ENCODE assay signal across 12 mouse cellular contexts in genomic region chr4:141478225-141478624, GRCm38 (mm10). TPM values are rescaled to one million over a fixed set of nuclear protein-coding genes. Genes with fewer than 3 reads are reported as not detected.
A peak's percentile ranks its signal among the peaks of the same experiment; 100 is the strongest.
DNase-seq lines count a peak whose midpoint lies in the region; ATAC-seq and TF ChIP-seq lines count a peak whose summit lies in the region.
"Had no signal": no experiment of that assay in that cellular context is flagged by ENCODE, and none has a peak within 500 bp of the region (broad histone marks: within the 10 kb centered on the region; RNA-seq: fewer than 3 reads in every experiment).

No protein-coding gene starts in this region.

- ATAC-seq in intestine, embryonic 15.5 days, result 0 out of 2 replicates have a peak, but pooled peaks have one; percentile 43

- no peaks in the 10 kb centered on the region for H3K9me3 ChIP-seq in intestine, embryonic 15.5 days

- WGBS in intestine, embryonic 15.5 days, result 83% methylated on average over 23 of the region's 23 CpGs

- no peak for TF ChIP-seq CTCF in layer of hippocampus, adult 2 months (conservative IDR thresholded peaks at IDR 0.05)

- peaks cover 80% of the 10 kb centered on the region for H3K36me3 ChIP-seq in intestine, embryonic 15.5 days

- no peak for DNase-seq in layer of hippocampus, adult 2 months (ENCODE audit: low spot score in 2 of 2)
- DNase-seq in layer of hippocampus, postnatal 25 days (ENCODE audit: extremely low spot score in 1 of 2, low spot score in 1 of 2), result no peak
- DNase-seq in adrenal gland, adult 2 months, result peak; percentile 77
- DNase-seq in cerebellum, adult 11-12 months, result peak; percentile 72
- no peak for DNase-seq in kidney, adult 11 months
- no peak for DNase-seq in urinary bladder, postnatal 25 days (ENCODE audit: low spot score)
- no peak for DNase-seq in thymus, adult 18-20 months

- H3K4me2 ChIP-seq in intestine, embryonic 15.5 days (replicated peaks), result no peak overlapping the region
- H3K4me2 ChIP-seq: liver, embryonic 11.5 days had no signal

- no peak overlapping the region for H3K4me3 ChIP-seq in layer of hippocampus, adult 2 months
- H3K4me3 ChIP-seq in intestine, embryonic 15.5 days (replicated peaks), result no peak overlapping the region

- no peaks in the 10 kb centered on the region for H3K4me1 ChIP-seq in intestine, embryonic 15.5 days (replicated peaks)

- no peak overlapping the region for H3K9ac ChIP-seq in intestine, embryonic 15.5 days

- H3K27me3 ChIP-seq in intestine, embryonic 15.5 days (replicated peaks), result no peaks in the 10 kb centered on the region

- peak overlapping the region; percentile 92 for H3K27ac ChIP-seq in layer of hippocampus, adult 2 months
- H3K27ac ChIP-seq in intestine, embryonic 15.5 days, result peak overlapping the region; percentile 82

RNA-seq across cellular contexts. Expression of gene Zbtb17, which starts 33.8 kb away (rescaled TPM):
- total RNA-seq in layer of hippocampus, adult 2 months (2021), result 10 to 100 TPM; 33.8 to 34.6 TPM
- total RNA-seq in layer of hippocampus, postnatal 25 days (2021), result 10 to 100 TPM; 32.2 to 33.6 TPM
- total RNA-seq in adrenal gland, adult 2 months (2021), result 10 to 100 TPM; 15.8 to 18.7 TPM
- polyA plus RNA-seq in adrenal gland, adult 2 months (2012; rRNA removed), result 26.5 and 34.4 TPM in 2 replicates
- polyA plus RNA-seq in intestine, embryonic 15.5 days (2015; fragmentation: Nextera tagmentation; extraction: Ambion mirVana), result 25.6 and 27.2 TPM in 2 replicates

RNA-seq across cellular contexts. Expression of gene Srarp, which starts 42.3 kb away (rescaled TPM):
- 1 to 10 TPM; 4.1 to 5.3 TPM for total RNA-seq in layer of hippocampus, adult 2 months (2021)
- 1 to 10 TPM; 3.5 to 4.7 TPM for total RNA-seq in layer of hippocampus, postnatal 25 days (2021)
- under 1 TPM; 0.32 to 0.55 TPM for total RNA-seq in adrenal gland, adult 2 months (2021)
- 0.22 TPM in 1 of 2 replicates, not detected in the other for polyA plus RNA-seq in adrenal gland, adult 2 months (2012; rRNA removed)
- polyA plus RNA-seq in intestine, embryonic 15.5 days (2015; fragmentation: Nextera tagmentation; extraction: Ambion mirVana), result not detected in 2 replicates
- total RNA-seq: common myeloid progenitor, adult 5-6 weeks; hematopoietic stem cell, adult 5-6 weeks; MEL had no signal
- polyA plus RNA-seq: liver, embryonic 11.5 days had no signal

RNA-seq across cellular contexts. Expression of gene Hspb7, which starts 57.6 kb away (rescaled TPM):
- under 1 TPM in 1 of 2 experiments, not detected in 1; 0.12 TPM for total RNA-seq in layer of hippocampus, adult 2 months (2021)
- total RNA-seq in layer of hippocampus, postnatal 25 days (2021), result not detected
- 1 to 10 TPM in 1 of 2 experiments, under 1 TPM in 1; 0.26 to 1.1 TPM for total RNA-seq in adrenal gland, adult 2 months (2021)
- 1.1 and 1.2 TPM in 2 replicates for polyA plus RNA-seq in adrenal gland, adult 2 months (2012; rRNA removed)
- polyA plus RNA-seq in intestine, embryonic 15.5 days (2015; fragmentation: Nextera tagmentation; extraction: Ambion mirVana), result 3.0 and 3.1 TPM in 2 replicates
- total RNA-seq: common myeloid progenitor, adult 5-6 weeks; MEL had no signal

Comparison
In these comparisons a context has a peak if more than half of its experiments do, and no peak if none do; other contexts are left out.
1. DNase-seq: peak in adrenal gland, adult 2 months (single experiment) and cerebellum, adult 11-12 months (single experiment); none in layer of hippocampus, adult 2 months (0 of 2), layer of hippocampus, postnatal 25 days (0 of 2), kidney, adult 11 months (single experiment), urinary bladder, postnatal 25 days (single experiment) and thymus, adult 18-20 months (0 of 2).